Mouse (Mus musculus) midbrain, embryonic 12.5 days (tissue): ENCODE measurements around the gene Ski. TPM values are rescaled to one million over a fixed set of nuclear protein-coding genes. Genes with fewer than 3 reads are reported as not detected.

Experiments used
- ATAC-seq: fragments of 200-750 bp; cut with Nextera tagmentation; 2 replicates; pipeline ENCODE4 v1.8.0; 2017; ENCODE audit warnings: low read depth, moderate TSS enrichment, moderate library complexity; ENCODE audit not compliant: low FRiP score
- H3K27ac ChIP-seq: fragments of 300-500 bp; sonication (generic); replicated peaks from 2 replicates; pipeline ENCODE4 v1.5.1; 2016; ENCODE audit warnings: mild to moderate bottlenecking
- H3K27me3 ChIP-seq: fragments of 300-500 bp; sonication (generic); 2 replicates; pipeline ENCODE4 v1.6.1; 2016; ENCODE audit warnings: mild to moderate bottlenecking
- H3K36me3 ChIP-seq: fragments of 300-500 bp; sonication (generic); 2 replicates; pipeline ENCODE4 v1.6.1; 2016
- H3K4me1 ChIP-seq: fragments of 300-500 bp; sonication (generic); 2 replicates; pipeline ENCODE4 v1.6.1; 2016
- H3K4me2 ChIP-seq: fragments of 300-500 bp; sonication (generic); replicated peaks from 2 replicates; pipeline ENCODE4 v1.6.1; 2016; ENCODE audit warnings: mild to moderate bottlenecking, moderate library complexity
- H3K4me3 ChIP-seq: fragments of 300-500 bp; sonication (generic); 2 replicates; pipeline ENCODE4 v1.5.1; 2016; ENCODE audit warnings: mild to moderate bottlenecking
- H3K9ac ChIP-seq: fragments of 300-500 bp; sonication (generic); replicated peaks from 2 replicates; pipeline ENCODE4 v1.6.1; 2016; ENCODE audit warnings: mild to moderate bottlenecking, moderate library complexity
- H3K9me3 ChIP-seq: fragments of 300-500 bp; sonication (generic); 2 replicates; pipeline ENCODE4 v1.6.1; 2016; ENCODE audit warnings: mild to moderate bottlenecking
- WGBS: fragments of 180-500 bp; shearing (Covaris S2); methylation state at CpG from one replicate; pipeline ENCODE4 v1.1.7; 2016; 5-methylcytosine and 5-hydroxymethylcytosine counted together
- polyA plus RNA-seq: library from polyadenylated mRNA; unstranded; fragments of >200 nt; fragmentation: Nextera tagmentation; extraction: Ambion mirVana; gene quantifications from 2 replicates; pipeline ENCODE4 v1.2.1, GENCODE M21; 2016

Ski gene
- polyA plus RNA-seq, 1 experiment from 2014 or later, result 12.2 TPM

DNA sequence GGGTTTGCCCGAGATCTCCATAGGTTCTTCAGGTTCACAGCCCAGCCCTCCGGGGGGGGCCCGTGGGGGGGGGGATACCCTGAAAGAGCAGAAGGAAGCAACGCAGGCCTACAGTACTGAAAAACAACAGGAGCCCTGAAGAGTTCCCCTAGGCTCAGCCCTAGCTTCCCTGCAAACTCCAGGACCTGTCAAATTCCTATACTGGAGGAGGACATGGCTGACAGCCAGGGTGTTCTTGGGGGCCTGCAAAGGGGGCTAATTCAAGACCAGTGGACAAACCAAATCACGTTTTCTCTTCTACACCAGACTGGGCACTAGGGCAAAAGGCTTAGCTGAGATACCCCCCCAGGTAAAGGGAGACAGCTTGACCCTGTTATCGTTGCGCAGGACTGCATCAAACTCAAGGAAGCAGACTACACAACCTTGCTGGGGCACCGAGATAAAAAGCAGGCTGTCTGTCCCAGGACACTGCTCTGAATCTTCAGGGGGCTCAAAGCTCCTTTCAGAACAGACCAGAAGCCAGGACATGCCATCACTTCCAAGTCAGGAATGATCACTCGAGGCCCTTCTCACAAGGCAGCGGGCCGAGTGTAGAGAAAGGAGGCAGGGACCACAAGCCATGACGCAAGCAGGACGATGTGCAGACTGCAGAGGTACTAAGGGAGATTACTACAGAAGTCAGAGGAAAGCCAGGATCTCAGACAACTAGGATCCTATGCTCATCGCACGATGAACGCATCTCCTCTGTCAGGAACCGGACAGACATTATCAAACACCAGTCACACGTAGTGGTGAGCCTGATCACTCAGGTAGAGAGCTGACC lies 37.9 kb downstream of the Ski start:
- ATAC-seq, result no peak
- H3K27ac ChIP-seq, result 0 out of 2 replicates have a peak overlapping the region, but pooled peaks have one; percentile 15
- peaks cover 47% of the 10 kb centered on the region for H3K4me1 ChIP-seq
- H3K4me2 ChIP-seq, result no peak overlapping the region
- H3K9ac ChIP-seq, result no peak overlapping the region
- 89% methylated on average over 18 of the region's 18 CpGs for WGBS
- H3K36me3 ChIP-seq, result no peaks in the 10 kb centered on the region
- no peak overlapping the region for H3K4me3 ChIP-seq
- H3K9me3 ChIP-seq, result no peaks in the 10 kb centered on the region
- H3K27me3 ChIP-seq, result no peaks in the 10 kb centered on the region

DNA sequence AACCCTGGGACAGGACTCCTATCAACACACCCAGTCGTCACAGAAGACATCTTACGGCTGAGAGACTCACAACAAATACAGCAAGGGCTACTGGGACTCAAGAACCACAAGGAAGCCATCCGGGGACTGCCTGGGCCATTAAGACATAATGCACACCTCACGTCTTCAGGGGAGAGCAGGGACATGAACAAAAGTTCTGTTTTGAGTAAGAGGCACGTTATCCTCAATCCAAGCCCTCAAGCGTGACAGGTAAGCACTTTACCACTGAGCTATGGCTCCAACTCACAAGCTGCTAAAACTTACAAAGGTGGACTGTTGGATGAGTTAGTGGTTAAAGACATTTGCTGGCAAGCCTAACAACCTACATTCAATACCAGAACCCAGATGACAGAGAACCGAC lies 39.2 kb downstream of the Ski start:
- Histone ChIP-seq H3K36me3 (no peaks in the 10 kb centered on the region), H3K27ac (no peak overlapping the region), H3K4me3 (no peak overlapping the region), H3K9ac (no peak overlapping the region), H3K9me3 (no peaks in the 10 kb centered on the region), H3K27me3 (no peaks in the 10 kb centered on the region), H3K4me2 (no peak overlapping the region), H3K4me1 (peaks cover 47% of the 10 kb centered on the region)
- 88% methylated on average over 7 of the region's 7 CpGs for WGBS
- no peak for ATAC-seq

DNA sequence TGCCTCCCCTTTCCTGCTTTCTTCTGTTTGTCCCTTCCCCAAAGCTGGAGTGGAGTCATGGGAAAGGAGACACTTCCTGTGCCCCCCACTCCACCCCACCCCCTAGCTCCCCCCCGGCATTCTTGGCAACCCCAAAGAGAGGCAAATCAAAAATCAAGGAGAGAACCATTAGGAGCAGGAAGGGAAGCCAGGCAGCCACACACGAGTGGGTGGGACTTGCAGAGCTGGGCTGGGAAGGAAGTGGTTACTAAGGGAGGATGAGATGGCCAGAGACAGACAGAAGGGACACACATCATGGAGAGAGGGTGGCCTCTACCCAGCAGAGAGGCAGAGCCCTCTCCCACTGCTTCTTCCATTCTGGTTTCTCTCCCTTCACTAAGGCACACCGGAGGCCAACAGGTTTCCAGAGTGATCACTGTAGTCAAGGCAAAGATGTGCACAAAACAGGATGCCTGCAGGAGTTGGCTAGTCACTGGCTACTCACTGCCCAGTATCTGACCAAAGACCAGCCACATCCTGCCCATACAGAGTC lies 43.3 kb downstream of the Ski start:
- Histone ChIP-seq H3K9ac (peak overlapping the region; percentile 21; the same call in 1 of the 2 replicates), H3K27ac (peak overlapping the region; percentile 74), H3K36me3 (no peaks in the 10 kb centered on the region), H3K4me3 (no peak overlapping the region), H3K4me2 (peak overlapping the region; percentile 35), H3K9me3 (no peaks in the 10 kb centered on the region), H3K4me1 (peaks cover 53% of the 10 kb centered on the region), H3K27me3 (no peaks in the 10 kb centered on the region)
- ATAC-seq, result no peak
- 32% methylated on average over 3 of the region's 3 CpGs for WGBS

DNA sequence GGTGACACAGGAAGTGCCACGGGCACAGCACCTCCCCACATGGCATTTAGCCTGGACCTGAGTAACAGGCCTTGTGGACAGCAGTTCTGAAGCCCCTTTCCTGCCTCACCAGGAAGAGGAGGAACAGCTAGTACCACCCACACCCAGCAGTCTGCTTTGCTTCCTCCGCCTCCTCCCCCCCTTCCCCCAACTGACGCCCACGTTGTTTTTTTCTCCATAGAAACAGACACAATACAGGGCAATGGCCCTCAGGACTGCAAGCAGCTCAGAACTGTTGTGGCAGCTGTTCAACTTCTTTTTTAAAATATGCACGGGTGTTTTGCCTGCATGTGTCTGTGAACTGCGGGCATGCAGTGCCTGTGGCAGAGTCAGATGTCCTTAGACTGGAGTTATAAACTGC lies 44.1 kb downstream of the Ski start:
- peak overlapping the region; percentile 35 for H3K4me2 ChIP-seq
- no peaks in the 10 kb centered on the region for H3K36me3 ChIP-seq
- ATAC-seq, result peak; percentile 66
- no peak overlapping the region for H3K4me3 ChIP-seq
- peak overlapping the region; percentile 74 for H3K27ac ChIP-seq
- no peaks in the 10 kb centered on the region for H3K27me3 ChIP-seq
- H3K9me3 ChIP-seq, result no peaks in the 10 kb centered on the region
- peak overlapping the region; percentile 37 for H3K9ac ChIP-seq
- 7% methylated on average over 6 of the region's 6 CpGs for WGBS
- peaks cover 59% of the 10 kb centered on the region for H3K4me1 ChIP-seq

DNA sequence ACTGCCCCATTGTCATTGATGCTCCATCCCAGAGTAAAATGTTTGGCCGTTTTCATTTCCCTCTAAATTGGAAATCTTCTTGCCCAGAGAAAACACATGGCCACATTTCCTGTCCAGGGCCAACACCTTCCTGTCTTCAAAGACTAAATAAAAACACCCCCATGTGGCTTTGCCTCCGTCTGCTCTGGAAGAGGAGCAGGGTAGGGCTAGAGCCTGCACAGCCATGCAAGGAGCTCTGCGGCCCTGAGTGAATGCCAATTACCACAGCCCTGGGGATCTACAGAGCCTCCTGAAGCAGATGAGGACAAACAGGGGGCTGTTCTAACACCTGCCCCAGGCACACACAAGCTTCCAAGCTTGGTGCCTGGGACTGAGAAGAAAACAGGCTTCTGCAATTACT lies 46.2 kb downstream of the Ski start:
- Histone ChIP-seq H3K27me3 (no peaks in the 10 kb centered on the region), H3K4me1 (peaks cover 80% of the 10 kb centered on the region), H3K9me3 (no peaks in the 10 kb centered on the region), H3K4me2 (no peak overlapping the region), H3K4me3 (no peak overlapping the region), H3K9ac (no peak overlapping the region), H3K36me3 (no peaks in the 10 kb centered on the region), H3K27ac (peak overlapping the region; percentile 54)
- WGBS, result 68% methylated on average over 3 of the region's 3 CpGs
- no peak for ATAC-seq

DNA sequence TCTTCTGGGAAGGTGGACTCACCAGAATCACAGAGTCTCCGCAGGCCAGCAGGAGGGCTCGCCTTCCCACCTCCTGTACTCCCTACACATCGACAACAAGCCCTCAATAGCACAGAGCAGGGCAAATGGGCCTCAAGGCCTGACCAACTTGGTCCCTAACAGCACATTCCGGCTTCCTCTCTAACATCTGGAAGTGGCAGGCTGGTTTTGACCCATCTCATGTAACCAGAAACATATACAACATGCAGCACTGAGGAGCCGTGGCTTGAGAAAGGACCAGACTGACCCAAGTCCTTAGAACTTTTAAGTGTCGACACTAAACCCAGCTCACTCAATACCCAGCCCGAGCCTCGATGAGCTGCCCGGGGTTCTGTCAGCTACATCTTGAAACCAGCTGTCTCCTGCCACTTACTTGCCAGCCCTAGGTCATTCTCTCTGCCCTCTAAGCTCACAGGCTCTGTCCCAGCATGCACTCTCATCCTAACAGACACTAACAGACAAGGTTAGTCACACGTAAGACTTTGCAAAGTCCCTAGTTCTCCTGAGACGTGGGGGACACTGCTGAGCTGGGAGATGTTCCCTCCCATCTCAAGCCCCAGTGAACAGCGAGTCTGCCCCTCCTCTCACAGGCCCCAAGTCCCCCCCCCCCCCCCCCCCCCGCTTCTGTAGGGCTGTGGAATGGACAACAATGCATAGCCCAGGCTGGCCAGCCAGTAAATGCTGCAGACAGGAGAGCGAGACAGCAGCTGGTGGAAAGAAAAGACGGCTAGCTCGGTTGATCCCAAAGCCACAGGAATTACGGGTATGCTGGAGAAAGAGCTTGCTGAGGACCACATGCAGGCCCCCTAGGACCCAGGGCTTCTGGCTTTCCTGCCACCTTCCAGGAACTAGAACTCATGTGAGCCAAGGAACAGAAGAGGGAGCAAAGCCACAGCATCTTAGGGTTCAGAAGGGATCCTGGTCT lies 48.3 kb downstream of the Ski start:
- no peaks in the 10 kb centered on the region for H3K27me3 ChIP-seq
- no peaks in the 10 kb centered on the region for H3K36me3 ChIP-seq
- peaks cover 81% of the 10 kb centered on the region for H3K4me1 ChIP-seq
- no peak; the same call in 1 of the 2 replicates for ATAC-seq
- peak overlapping the region; percentile 42 for H3K9ac ChIP-seq
- H3K4me2 ChIP-seq, result peak overlapping the region; percentile 35
- peak overlapping the region; percentile 91 for H3K27ac ChIP-seq
- H3K4me3 ChIP-seq, result 0 out of 2 replicates have a peak overlapping the region, but pooled peaks have one; percentile 12
- 14% methylated on average over 17 of the region's 17 CpGs for WGBS
- H3K9me3 ChIP-seq, result no peaks in the 10 kb centered on the region

DNA sequence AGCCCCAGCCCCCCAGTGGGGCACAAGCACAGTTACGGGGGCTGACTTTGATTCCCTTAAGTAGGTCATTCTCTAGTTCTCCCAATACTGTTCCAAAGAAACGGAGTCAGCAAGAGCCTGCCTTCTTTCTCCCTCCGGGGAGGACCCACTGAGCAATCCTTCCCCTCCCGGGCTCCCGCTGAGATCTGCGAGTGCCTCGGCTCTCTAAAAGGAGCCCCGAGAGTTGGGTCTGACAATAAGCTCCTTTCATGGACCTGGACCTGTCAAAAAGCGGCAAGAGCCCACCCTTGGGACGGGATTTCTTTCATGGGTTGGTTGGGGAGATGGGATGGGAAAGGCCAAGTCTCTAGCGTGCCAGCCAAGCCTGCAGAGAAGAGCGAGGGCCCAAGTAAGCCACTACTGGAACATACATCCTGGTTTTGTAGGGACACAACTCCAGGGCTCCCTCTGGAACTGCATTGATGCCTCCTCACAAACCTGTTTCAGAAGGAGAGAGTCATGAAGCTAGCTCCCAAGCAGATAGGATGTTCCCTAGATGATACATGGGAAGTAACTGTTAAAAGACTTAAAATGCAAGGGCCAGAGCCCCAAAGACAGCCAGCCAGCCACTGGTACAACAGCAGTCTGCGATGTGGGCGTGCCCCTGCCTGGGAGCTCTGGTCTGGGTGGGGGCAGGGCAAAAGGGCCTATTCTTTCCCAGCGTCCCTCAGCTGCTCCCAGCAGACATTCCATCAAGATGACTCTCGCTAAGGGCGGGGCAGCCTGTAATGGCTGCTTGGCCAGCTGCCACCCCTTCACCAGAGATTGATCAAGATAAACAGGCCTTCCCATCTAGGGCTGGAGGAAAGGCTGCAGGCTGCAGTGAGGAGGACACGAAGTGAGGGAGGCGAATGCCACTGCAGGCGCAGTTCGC lies 49.2 kb downstream of the Ski start:
- ATAC-seq, result peak; percentile 89
- Histone ChIP-seq H3K9ac (peak overlapping the region; percentile 42), H3K27me3 (no peaks in the 10 kb centered on the region), H3K4me2 (peak overlapping the region; percentile 35), H3K4me3 (0 out of 2 replicates have a peak overlapping the region, but pooled peaks have one; percentile 12), H3K36me3 (no peaks in the 10 kb centered on the region), H3K9me3 (no peaks in the 10 kb centered on the region), H3K4me1 (peaks cover 71% of the 10 kb centered on the region), H3K27ac (peak overlapping the region; percentile 91)
- 7% methylated on average over 21 of the region's 21 CpGs for WGBS

DNA sequence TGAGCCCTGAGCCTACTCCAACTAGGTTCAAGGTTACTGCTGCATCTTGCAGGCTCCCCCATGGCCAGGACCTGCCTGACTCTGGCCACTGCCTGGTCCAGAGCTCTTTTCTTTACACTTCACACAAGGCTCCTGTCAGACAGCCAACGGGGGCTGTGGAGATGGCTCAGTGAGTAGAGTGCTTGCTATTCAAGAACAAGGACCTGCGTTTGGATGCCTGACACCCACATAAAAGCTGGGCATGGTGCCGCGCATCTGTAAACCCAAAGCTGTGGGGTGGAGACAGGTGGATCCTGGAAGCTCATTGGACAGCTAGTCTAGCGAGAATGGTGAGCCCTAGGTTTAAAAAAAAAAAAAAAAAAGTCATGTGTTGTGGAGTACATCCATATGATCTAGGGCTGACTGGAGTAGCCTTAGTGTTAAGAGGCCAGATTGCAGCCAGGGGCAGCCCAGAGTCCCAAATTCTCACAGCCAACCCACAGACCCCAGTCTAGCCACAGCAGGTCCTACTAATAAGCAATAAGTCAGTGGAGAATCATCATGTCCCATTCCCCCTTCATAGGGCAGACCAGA lies 50.3 kb downstream of the Ski start:
- Histone ChIP-seq H3K27ac (peak overlapping the region; percentile 91), H3K36me3 (no peaks in the 10 kb centered on the region), H3K4me2 (no peak overlapping the region), H3K4me1 (peaks cover 60% of the 10 kb centered on the region), H3K9ac (no peak overlapping the region), H3K4me3 (no peak overlapping the region), H3K27me3 (no peaks in the 10 kb centered on the region), H3K9me3 (no peaks in the 10 kb centered on the region)
- WGBS, result 72% methylated on average over 5 of the region's 5 CpGs
- ATAC-seq, result no peak

DNA sequence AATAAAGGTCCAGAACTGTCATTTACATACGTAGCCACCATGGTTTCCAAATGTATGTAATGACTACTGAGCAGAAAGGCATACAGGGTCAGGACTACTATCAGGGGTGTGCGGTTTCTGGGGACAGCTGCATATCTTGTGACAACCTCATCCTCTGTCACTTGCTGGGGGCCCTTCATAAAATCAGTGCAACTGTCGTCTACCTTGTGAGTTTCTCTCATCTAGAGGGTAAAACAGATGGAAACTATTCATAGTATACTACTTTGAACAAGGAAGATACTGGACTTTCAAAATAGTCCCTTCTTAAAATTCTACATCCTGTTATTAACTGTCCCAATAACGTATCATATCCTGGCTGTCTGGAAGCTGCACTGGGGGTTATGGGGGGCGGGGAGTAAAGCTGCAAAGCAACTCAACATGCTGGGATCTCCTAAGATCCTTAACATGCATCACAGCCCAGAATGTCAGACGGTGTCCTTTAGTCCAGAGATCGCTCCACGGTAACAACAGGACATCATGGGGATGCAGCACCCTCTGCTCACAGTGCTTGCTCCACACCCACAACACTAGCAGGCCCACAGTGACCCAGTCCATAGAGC lies 51.7 kb downstream of the Ski start:
- Histone ChIP-seq H3K9ac (no peak overlapping the region), H3K4me2 (no peak overlapping the region), H3K27me3 (no peaks in the 10 kb centered on the region), H3K36me3 (no peaks in the 10 kb centered on the region), H3K27ac (no peak overlapping the region), H3K9me3 (no peaks in the 10 kb centered on the region), H3K4me1 (peaks cover 49% of the 10 kb centered on the region), H3K4me3 (no peak overlapping the region)
- ATAC-seq, result no peak
- WGBS, result 83% methylated on average over 8 of the region's 8 CpGs

DNA sequence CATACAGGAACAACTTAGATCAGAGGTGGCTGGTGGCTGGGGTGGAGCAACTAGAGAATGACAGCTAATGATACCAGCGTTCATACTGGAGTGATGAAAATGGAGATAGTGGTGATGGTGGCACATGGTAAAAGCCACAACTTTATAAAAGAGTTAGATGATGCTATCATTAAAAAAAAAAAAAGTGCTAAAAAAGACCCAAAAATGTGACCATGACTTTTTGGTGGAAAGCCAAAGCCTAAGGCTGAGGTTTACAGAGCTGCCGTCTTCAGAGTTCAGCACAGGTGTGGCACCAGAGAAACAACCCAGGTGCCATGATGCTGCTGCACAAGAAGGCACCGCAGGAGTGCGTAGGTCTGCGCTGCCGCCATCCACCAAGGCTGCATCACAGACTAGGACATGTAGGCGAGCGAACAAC lies 53.5 kb downstream of the Ski start:
- 95% methylated on average over 8 of the region's 8 CpGs for WGBS
- no peak overlapping the region for H3K4me2 ChIP-seq
- H3K9ac ChIP-seq, result no peak overlapping the region
- H3K36me3 ChIP-seq, result no peaks in the 10 kb centered on the region
- no peak overlapping the region for H3K27ac ChIP-seq
- H3K4me3 ChIP-seq, result no peak overlapping the region
- no peak for ATAC-seq
- no peaks in the 10 kb centered on the region for H3K9me3 ChIP-seq
- no peaks in the 10 kb centered on the region for H3K27me3 ChIP-seq
- peaks cover 44% of the 10 kb centered on the region for H3K4me1 ChIP-seq
